Mouse (Mus musculus): ENCODE data around the gene Rac2.

Gene Rac2

GRCm38 (mm10) chr15:78547415-78548335 is 24.9 kb downstream of the Rac2 start:
- no peak for DNase-seq (ENCODE audit: low read depth, low spot score)

- DNase-seq (ENCODE audit: low read depth, low spot score): no peak
Observed at GRCm38 (mm10) chr15:78546060-78546459, 26.5 kb downstream of the Rac2 start.

- DNase-seq (ENCODE audit: low read depth, low spot score): no peak
Observed at GRCm38 (mm10) chr15:78544561-78545001, 28.0 kb downstream of the Rac2 start, which contains the start of gene Sstr3. Gene Sstr3 (minus strand): TSS chr15:78544685.

GRCm38 (mm10) chr15:78544041-78544440 is 28.5 kb downstream of the Rac2 start:
- DNase-seq (ENCODE audit: low read depth, low spot score): no peak

GRCm38 (mm10) chr15:78542767-78543303 is 29.7 kb downstream of the Rac2 start:
- no peak for DNase-seq (ENCODE audit: low read depth, low spot score)

- no peak for DNase-seq (ENCODE audit: low read depth, low spot score)
Observed at GRCm38 (mm10) chr15:78542098-78542766, 30.4 kb downstream of the Rac2 start.

GRCm38 (mm10) chr15:78541606-78542005 is 31.0 kb downstream of the Rac2 start:
- DNase-seq (ENCODE audit: low read depth, low spot score): no peak

- DNase-seq (ENCODE audit: low read depth, low spot score): no peak
Observed at GRCm38 (mm10) chr15:78541036-78541435, 31.5 kb downstream of the Rac2 start.

- DNase-seq (ENCODE audit: low read depth, low spot score): no peak
Observed at GRCm38 (mm10) chr15:78535723-78536421, 36.7 kb downstream of the Rac2 start.

GRCm38 (mm10) chr15:78533346-78533835 is 39.2 kb downstream of the Rac2 start:
- DNase-seq (ENCODE audit: low read depth, low spot score): no peak

- DNase-seq (ENCODE audit: low read depth, low spot score): no peak
Observed at GRCm38 (mm10) chr15:78532566-78533345, 39.8 kb downstream of the Rac2 start.

- peak; percentile 98 for DNase-seq (ENCODE audit: low read depth, low spot score)
Observed at GRCm38 (mm10) chr15:78531901-78532469, 40.6 kb downstream of the Rac2 start.

GRCm38 (mm10) chr15:78531451-78531720 is 41.2 kb downstream of the Rac2 start:
- DNase-seq (ENCODE audit: low read depth, low spot score): no peak

- DNase-seq (ENCODE audit: low read depth, low spot score): no peak
Observed at GRCm38 (mm10) chr15:78530671-78531450, 41.7 kb downstream of the Rac2 start, which contains the start of gene C1qtnf6. Gene C1qtnf6 (minus strand): TSS chr15:78531416.

GRCm38 (mm10) chr15:78530141-78530540 is 42.4 kb downstream of the Rac2 start:
- no peak for DNase-seq (ENCODE audit: low read depth, low spot score)

- DNase-seq (ENCODE audit: low read depth, low spot score): peak; percentile 45
Observed at GRCm38 (mm10) chr15:78529428-78529990, 43.1 kb downstream of the Rac2 start.

GRCm38 (mm10) chr15:78528726-78529411 is 43.7 kb downstream of the Rac2 start:
- DNase-seq (ENCODE audit: low read depth, low spot score): no peak

GRCm38 (mm10) chr15:78527973-78528372 is 44.6 kb downstream of the Rac2 start:
- no peak for DNase-seq (ENCODE audit: low read depth, low spot score)

- no peak for DNase-seq (ENCODE audit: low read depth, low spot score)
Observed at GRCm38 (mm10) chr15:78524163-78524562, 48.4 kb downstream of the Rac2 start.
